11 mouse cellular contexts compared by ENCODE assay signal in genomic region chr17:19437623-19438022, GRCm38 (mm10).
"Had no signal": no experiment of that assay in that cellular context is flagged by ENCODE, and none has a peak within 500 bp of the region (broad histone marks: within the 10 kb centered on the region; RNA-seq: fewer than 3 reads in every experiment).

No protein-coding gene starts in this region.

- ATAC-seq: liver, postnatal 0 days; lung, postnatal 0 days; midbrain, embryonic 13.5 days; midbrain, embryonic 15.5 days had no signal

- DNase-seq: liver, postnatal 0 days; lung, adult 2 months; lung, postnatal 14 days; lung, postnatal 36 days; right cerebral cortex, postnatal 14 days; thymus, adult 2 months; thymus, postnatal 25 days; thymus, postnatal 4 days had no signal
